Mouse (Mus musculus): ENCODE results near the gene Ptprk. TPM values are rescaled to one million over a fixed set of nuclear protein-coding genes. Genes with fewer than 3 reads are reported as not detected.

Gene Ptprk
- polyA plus RNA-seq, 1 experiment from 2014 or later: 44.6 TPM

DNA sequence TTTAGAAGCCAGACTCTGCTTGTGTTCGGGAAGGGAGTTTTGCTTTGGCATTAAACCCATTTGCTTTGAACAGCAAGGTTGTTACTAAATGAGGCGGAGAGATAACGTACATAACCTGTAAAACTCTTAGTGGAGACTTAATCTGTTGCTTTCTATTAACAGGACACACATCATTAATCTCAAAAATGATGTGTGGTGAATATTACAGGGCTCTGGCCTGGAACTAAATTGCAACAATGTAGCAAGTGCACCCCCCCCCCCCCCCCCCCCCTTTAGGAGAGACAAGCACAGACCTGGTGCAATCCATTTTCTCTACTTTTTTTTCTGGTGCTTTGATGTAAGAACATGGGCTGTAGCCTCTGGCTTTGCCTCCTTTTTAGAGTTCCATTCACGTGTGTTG lies 195.7 kb downstream of the Ptprk start:
- Histone ChIP-seq H3K9ac (ENCODE audit: low read length) (no peak overlapping the region), H3K4me3 (ENCODE audit: low read length) (no peak overlapping the region), H3K9me3 (ENCODE audit: control insufficient read depth, low read length) (no peaks in the 10 kb centered on the region), H3K4me1 (replicated peaks; ENCODE audit: control insufficient read depth, insufficient read depth, low read length) (no peaks in the 10 kb centered on the region), H3K4me2 (ENCODE audit: low read depth, low read length) (no peak overlapping the region), H3K36me3 (ENCODE audit: control insufficient read depth, insufficient read depth, low read length) (peaks cover 4% of the 10 kb centered on the region; the same call in 1 of the 2 replicates), H3K27ac (ENCODE audit: low read length) (no peak overlapping the region), H3K27me3 (ENCODE audit: control insufficient read depth, insufficient read depth, low read depth, low read length) (no peaks in the 10 kb centered on the region)
- no peak for ATAC-seq (ENCODE audit: low read depth)
- WGBS: 72% methylated on average over 4 of the region's 4 CpGs

DNA sequence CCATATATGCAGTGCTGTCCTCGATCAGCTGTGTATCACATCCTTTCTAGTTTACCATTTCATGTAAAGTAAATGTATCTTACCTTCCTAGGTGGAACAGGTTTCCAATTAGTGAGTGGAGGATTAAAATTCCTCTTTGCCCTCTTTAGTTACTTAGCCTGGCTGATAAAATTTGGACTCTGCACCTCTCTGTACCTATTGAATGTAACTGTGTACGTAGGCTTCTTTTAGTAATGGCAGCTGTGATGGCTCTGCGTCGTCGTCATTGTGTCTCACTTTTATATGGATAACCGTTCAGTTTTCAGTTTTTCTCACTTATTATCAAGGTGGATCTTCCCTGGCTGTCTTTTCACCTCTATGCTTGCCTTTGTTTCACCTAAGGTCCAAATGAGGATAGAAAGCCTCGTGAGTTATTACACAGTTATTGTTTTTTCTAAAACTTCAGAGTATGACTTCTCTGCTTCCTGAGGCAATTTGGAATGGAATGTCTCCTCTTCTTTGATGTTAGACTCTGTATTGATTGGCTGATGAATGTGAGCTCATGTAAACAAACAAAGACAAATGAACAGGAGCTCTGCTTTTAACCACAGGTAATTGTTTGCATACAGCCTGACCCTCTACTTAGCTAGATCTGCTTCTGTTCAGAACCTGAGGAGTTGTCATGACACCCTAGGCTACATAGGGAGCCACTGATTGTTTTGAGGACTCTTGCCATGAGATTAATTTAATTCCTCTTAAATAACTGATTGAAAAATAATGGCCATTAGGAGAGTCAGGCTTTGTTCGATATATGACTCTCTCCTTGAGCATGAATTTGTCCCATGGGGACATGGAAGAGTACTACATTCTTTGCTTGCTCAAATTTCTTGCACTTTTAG lies 197.3 kb downstream of the Ptprk start:
- H3K4me2 ChIP-seq (ENCODE audit: low read depth, low read length): no peak overlapping the region
- WGBS: 72% methylated on average over 8 of the region's 8 CpGs

DNA sequence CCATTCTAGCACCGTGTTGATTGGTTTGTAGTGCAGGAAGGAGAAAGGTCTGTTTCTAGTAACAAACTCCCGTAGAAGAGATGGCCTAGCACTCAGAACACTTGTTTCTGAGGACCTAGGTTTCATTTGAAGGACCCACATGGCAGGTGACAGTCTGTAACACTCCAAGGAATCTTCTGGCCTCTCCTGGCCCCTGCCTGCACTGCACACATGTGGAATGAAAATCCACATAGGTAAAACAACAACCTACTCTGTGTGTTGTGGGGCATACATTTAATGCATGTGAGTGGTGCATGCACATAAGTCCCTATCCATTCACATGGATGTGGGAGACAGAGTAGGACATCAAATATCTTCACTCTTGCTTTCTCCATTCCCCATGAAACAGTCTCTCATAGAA lies 204.1 kb downstream of the Ptprk start:
- ATAC-seq (ENCODE audit: low read depth): no peak

More for the DNA sequence above, 197.3 kb downstream of the Ptprk start:
- Histone ChIP-seq H3K36me3 (ENCODE audit: control insufficient read depth, insufficient read depth, low read length) (no peaks in the 10 kb centered on the region; the same call in 1 of the 2 replicates), H3K4me1 (replicated peaks; ENCODE audit: control insufficient read depth, insufficient read depth, low read length) (no peaks in the 10 kb centered on the region), H3K9me3 (ENCODE audit: control insufficient read depth, low read length) (no peaks in the 10 kb centered on the region), H3K27ac (ENCODE audit: low read length) (no peak overlapping the region), H3K9ac (ENCODE audit: low read length) (no peak overlapping the region), H3K27me3 (ENCODE audit: control insufficient read depth, insufficient read depth, low read depth, low read length) (no peaks in the 10 kb centered on the region), H3K4me3 (ENCODE audit: low read length) (no peak overlapping the region)
- no peak for ATAC-seq (ENCODE audit: low read depth)

DNA sequence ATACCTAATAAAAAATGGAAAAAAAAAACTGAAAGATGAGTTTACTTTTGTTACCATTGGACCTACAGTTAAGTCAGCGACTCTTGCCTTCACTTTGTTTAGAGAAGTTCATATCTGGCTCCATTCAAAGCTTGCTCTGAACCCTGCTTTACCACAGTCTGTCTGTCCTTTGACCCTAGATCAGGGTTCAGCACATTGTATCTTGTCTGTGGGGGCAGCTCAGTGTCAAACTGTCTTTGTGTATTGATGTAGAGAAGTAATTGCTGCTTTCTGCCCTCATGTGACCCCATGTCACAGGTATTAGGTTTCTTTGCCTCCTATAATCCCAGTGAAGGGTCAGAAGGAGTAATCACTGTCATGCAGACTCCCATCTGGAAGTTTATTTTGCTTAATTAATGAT lies 222.9 kb downstream of the Ptprk start:
- H3K9me3 ChIP-seq (ENCODE audit: control insufficient read depth, low read length): no peaks in the 10 kb centered on the region
- no peak overlapping the region for H3K27ac ChIP-seq (ENCODE audit: low read length)
- WGBS: 48% methylated on average over 1 of the region's 1 CpGs
- H3K36me3 ChIP-seq (ENCODE audit: control insufficient read depth, insufficient read depth, low read length): no peaks in the 10 kb centered on the region
- H3K9ac ChIP-seq (ENCODE audit: low read length): no peak overlapping the region
- no peak for ATAC-seq (ENCODE audit: low read depth)
- no peak overlapping the region for H3K4me2 ChIP-seq (ENCODE audit: low read depth, low read length)
- no peaks in the 10 kb centered on the region for H3K27me3 ChIP-seq (ENCODE audit: control insufficient read depth, insufficient read depth, low read depth, low read length)
- H3K4me1 ChIP-seq (replicated peaks; ENCODE audit: control insufficient read depth, insufficient read depth, low read length): no peaks in the 10 kb centered on the region
- H3K4me3 ChIP-seq (ENCODE audit: low read length): no peak overlapping the region

More for the DNA sequence above, 204.1 kb downstream of the Ptprk start:
- Histone ChIP-seq H3K4me2 (ENCODE audit: low read depth, low read length) (no peak overlapping the region), H3K4me1 (replicated peaks; ENCODE audit: control insufficient read depth, insufficient read depth, low read length) (no peaks in the 10 kb centered on the region), H3K27ac (ENCODE audit: low read length) (no peak overlapping the region), H3K27me3 (ENCODE audit: control insufficient read depth, insufficient read depth, low read depth, low read length) (no peaks in the 10 kb centered on the region), H3K9ac (ENCODE audit: low read length) (no peak overlapping the region), H3K9me3 (ENCODE audit: control insufficient read depth, low read length) (no peaks in the 10 kb centered on the region), H3K36me3 (ENCODE audit: control insufficient read depth, insufficient read depth, low read length) (no peaks in the 10 kb centered on the region), H3K4me3 (ENCODE audit: low read length) (no peak overlapping the region)
- WGBS: 85% methylated on average over 2 of the region's 2 CpGs

DNA sequence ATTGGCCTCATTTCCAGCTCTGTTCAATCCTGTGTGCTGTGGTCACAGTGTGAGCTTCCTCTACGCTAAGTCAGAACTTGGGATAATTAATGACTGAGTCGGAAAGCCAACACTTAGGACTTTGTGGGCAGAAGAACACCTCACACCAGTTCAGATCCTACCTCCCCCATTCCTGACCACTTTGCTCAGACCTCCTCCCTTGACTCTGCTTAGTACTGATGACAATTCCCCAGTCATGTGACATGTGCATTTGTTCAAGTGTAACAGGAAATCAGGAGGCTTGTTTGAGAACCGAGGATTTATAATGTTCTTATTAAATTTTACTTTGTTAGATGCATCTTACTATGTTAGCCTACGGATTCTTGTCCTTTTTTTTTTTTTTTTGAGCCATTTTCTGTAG lies 224.6 kb downstream of the Ptprk start:
- no peak overlapping the region for H3K4me2 ChIP-seq (ENCODE audit: low read depth, low read length)
- no peaks in the 10 kb centered on the region for H3K9me3 ChIP-seq (ENCODE audit: control insufficient read depth, low read length)
- H3K4me1 ChIP-seq (replicated peaks; ENCODE audit: control insufficient read depth, insufficient read depth, low read length): no peaks in the 10 kb centered on the region
- no peak overlapping the region for H3K27ac ChIP-seq (ENCODE audit: low read length)
- no peaks in the 10 kb centered on the region for H3K36me3 ChIP-seq (ENCODE audit: control insufficient read depth, insufficient read depth, low read length)
- no peak overlapping the region for H3K9ac ChIP-seq (ENCODE audit: low read length)
- ATAC-seq (ENCODE audit: low read depth): no peak
- no peak overlapping the region for H3K4me3 ChIP-seq (ENCODE audit: low read length)
- H3K27me3 ChIP-seq (ENCODE audit: control insufficient read depth, insufficient read depth, low read depth, low read length): no peaks in the 10 kb centered on the region
- WGBS: 77% methylated on average over 4 of the region's 4 CpGs

DNA sequence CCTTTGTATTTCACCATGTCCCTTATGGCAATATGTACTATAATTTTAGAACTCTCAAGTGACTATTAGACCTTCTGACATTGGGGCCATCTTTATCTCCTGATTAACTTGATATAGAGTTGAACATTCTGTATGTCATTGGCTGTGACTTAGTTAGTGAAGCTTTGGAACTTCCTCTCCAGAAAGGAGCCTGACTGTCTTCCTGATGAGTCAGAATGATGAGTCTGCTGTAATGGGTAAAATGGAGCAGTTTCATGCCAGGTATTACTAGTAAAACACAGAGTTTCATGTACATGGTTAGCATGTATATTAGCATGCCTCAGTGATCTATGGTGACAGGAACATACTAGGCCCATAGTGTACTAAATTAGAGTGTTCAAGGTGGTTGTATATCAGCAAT lies 229.2 kb downstream of the Ptprk start:
- H3K4me1 ChIP-seq (replicated peaks; ENCODE audit: control insufficient read depth, insufficient read depth, low read length): peaks cover 7% of the 10 kb centered on the region; the same call in 1 of the 2 replicates
- H3K4me2 ChIP-seq (ENCODE audit: low read depth, low read length): no peak overlapping the region
- no peaks in the 10 kb centered on the region for H3K27me3 ChIP-seq (ENCODE audit: control insufficient read depth, insufficient read depth, low read depth, low read length)
- H3K9me3 ChIP-seq (ENCODE audit: control insufficient read depth, low read length): no peaks in the 10 kb centered on the region
- H3K9ac ChIP-seq (ENCODE audit: low read length): no peak overlapping the region
- no peak overlapping the region for H3K4me3 ChIP-seq (ENCODE audit: low read length)
- ATAC-seq (ENCODE audit: low read depth): no peak
- H3K27ac ChIP-seq (ENCODE audit: low read length): no peak overlapping the region
- no peaks in the 10 kb centered on the region for H3K36me3 ChIP-seq (ENCODE audit: control insufficient read depth, insufficient read depth, low read length)

DNA sequence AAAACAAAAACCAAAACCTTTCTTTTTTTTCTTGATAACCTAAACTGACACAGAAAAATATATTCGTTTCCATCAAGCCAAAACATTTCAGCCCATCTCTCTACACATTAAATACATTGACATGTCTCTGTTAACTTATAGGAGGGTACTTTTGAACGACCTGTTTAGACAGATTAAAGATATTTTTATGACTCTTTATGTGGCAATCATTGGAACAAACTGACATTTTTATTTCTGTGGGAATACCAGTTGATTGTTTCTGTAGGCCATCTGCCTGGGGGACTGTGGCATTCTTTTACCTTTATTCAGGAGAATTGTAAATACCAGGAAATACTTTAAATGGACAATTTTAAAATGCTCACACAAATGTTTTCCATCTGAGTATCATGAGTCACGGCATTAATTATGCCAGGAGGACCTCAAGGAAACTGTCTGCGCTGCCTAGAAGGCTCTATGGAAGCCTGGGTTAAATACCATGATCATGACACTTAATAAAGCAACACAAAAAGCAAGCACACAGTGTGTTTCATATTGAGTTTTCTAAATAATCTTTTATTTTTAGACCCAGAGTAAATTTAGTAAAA lies 229.8 kb downstream of the Ptprk start:
- no peak overlapping the region for H3K9ac ChIP-seq (ENCODE audit: low read length)
- WGBS: 71% methylated on average over 4 of the region's 4 CpGs
- H3K4me3 ChIP-seq (ENCODE audit: low read length): no peak overlapping the region
- peaks cover 7% of the 10 kb centered on the region; the same call in 1 of the 2 replicates for H3K4me1 ChIP-seq (replicated peaks; ENCODE audit: control insufficient read depth, insufficient read depth, low read length)
- H3K36me3 ChIP-seq (ENCODE audit: control insufficient read depth, insufficient read depth, low read length): no peaks in the 10 kb centered on the region
- no peaks in the 10 kb centered on the region for H3K9me3 ChIP-seq (ENCODE audit: control insufficient read depth, low read length)
- no peak overlapping the region for H3K27ac ChIP-seq (ENCODE audit: low read length)
- no peak overlapping the region for H3K4me2 ChIP-seq (ENCODE audit: low read depth, low read length)
- no peak for ATAC-seq (ENCODE audit: low read depth)
- no peaks in the 10 kb centered on the region for H3K27me3 ChIP-seq (ENCODE audit: control insufficient read depth, insufficient read depth, low read depth, low read length)

DNA sequence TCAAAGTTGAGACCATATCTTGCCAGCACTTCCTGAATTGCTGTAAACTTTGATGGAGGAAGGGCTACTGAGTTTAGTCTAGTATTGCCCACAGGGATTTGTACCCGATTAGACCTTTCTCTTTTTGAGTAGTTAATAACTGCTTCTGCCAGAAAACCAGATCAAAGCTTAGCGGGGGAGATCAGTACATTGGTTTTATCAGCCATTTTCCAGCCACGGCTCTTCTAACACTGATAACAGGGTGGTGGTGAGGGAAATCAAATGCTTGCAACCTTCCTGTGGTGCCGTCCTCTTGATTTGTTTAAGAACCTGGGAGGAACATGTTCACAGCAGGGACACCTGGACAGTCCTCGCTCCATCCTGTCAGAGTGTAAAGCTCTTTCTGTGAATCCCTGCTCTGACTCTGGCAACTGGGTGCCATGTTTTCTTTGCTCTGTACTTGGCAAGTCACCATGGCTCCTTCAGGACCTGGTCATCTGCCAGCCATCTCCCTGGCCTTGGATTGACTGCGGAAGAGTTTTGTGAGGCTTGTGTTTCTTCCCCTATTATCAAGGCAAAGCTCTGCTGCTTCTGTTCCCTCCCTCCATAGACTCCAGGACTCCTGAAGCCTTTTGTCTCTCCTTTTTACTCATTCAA lies 231.9 kb downstream of the Ptprk start:
- WGBS: 32% methylated on average over 6 of the region's 6 CpGs
- H3K27me3 ChIP-seq (ENCODE audit: control insufficient read depth, insufficient read depth, low read depth, low read length): no peaks in the 10 kb centered on the region
- ATAC-seq (ENCODE audit: low read depth): peak; percentile 73
- peak overlapping the region; percentile 25 for H3K27ac ChIP-seq (ENCODE audit: low read length)
- H3K9ac ChIP-seq (ENCODE audit: low read length): no peak overlapping the region
- no peak overlapping the region for H3K4me2 ChIP-seq (ENCODE audit: low read depth, low read length)
- peaks cover 7% of the 10 kb centered on the region; the same call in 1 of the 2 replicates for H3K4me1 ChIP-seq (replicated peaks; ENCODE audit: control insufficient read depth, insufficient read depth, low read length)
- no peaks in the 10 kb centered on the region for H3K36me3 ChIP-seq (ENCODE audit: control insufficient read depth, insufficient read depth, low read length)
- H3K9me3 ChIP-seq (ENCODE audit: control insufficient read depth, low read length): no peaks in the 10 kb centered on the region
- H3K4me3 ChIP-seq (ENCODE audit: low read length): no peak overlapping the region

DNA sequence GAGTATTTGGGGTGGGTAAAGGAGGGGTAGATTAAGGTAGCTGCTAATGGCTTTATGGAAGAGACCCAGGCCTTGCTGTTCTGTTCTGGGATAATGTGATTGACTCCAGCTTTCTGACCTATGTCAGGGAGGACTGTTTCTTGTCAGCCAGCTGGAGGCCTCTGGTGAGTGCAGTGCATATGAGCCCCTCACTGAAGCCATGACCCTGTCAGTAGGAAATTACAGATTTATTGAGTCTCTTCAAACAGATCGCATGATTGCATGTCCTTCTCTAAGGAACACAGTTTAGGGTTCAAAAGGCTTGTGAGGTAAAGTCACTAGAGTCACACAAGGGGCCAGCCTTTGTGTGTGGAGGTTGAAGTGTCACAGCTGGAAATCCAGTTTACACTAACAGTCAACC lies 236.7 kb downstream of the Ptprk start:
- Histone ChIP-seq H3K4me3 (ENCODE audit: low read length) (no peak overlapping the region), H3K27ac (ENCODE audit: low read length) (no peak overlapping the region), H3K4me1 (replicated peaks; ENCODE audit: control insufficient read depth, insufficient read depth, low read length) (peaks cover 6% of the 10 kb centered on the region; the same call in 1 of the 2 replicates), H3K9ac (ENCODE audit: low read length) (no peak overlapping the region), H3K36me3 (ENCODE audit: control insufficient read depth, insufficient read depth, low read length) (no peaks in the 10 kb centered on the region), H3K9me3 (ENCODE audit: control insufficient read depth, low read length) (no peaks in the 10 kb centered on the region), H3K27me3 (ENCODE audit: control insufficient read depth, insufficient read depth, low read depth, low read length) (no peaks in the 10 kb centered on the region), H3K4me2 (ENCODE audit: low read depth, low read length) (no peak overlapping the region)
- 34% methylated on average over 1 of the region's 1 CpGs for WGBS
- ATAC-seq (ENCODE audit: low read depth): no peak
